Mouse (Mus musculus): ENCODE measurements around the gene Map4k1.

DNA sequence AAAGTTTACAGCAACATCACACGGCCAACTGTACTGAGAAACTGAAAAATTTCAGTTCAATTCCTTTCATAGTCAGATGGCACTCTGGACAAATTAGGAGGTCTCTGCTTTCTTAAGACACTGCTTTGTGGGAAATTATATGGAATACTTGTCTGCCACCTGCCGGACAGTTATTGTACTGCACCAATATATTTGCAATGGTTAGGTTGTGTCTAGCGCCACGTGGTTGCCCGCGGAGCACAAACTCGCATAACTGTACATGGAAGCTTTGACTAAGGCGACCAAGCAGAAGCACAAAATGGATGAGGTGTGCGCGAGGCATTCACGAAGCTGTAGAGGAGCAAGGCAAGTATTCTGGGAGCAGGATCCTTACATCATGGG, 57.7 kb downstream of the Map4k1 start:
- TF ChIP-seq POLR2A (IDR thresholded peaks at IDR 0.05; ENCODE audit: borderline replicate concordance, insufficient read depth, low read length) = no peak
- peak; percentile 68 for TF ChIP-seq CTCF (IDR thresholded peaks at IDR 0.05; ENCODE audit: borderline replicate concordance, insufficient read depth, low read depth, low read length)

Measured in cerebellum, adult 2 months (tissue).